Mouse (Mus musculus): ENCODE results near the gene Wdr70.
A peak's percentile ranks its signal among the peaks of the same experiment; 100 is the strongest.

Gene Wdr70

GRCm38 (mm10) chr15:7934105-7934504 lies 164.9 kb downstream of the Wdr70 start:
- no peak for DNase-seq (ENCODE audit: low read depth)

- DNase-seq (ENCODE audit: low read depth): no peak
Measured at GRCm38 (mm10) chr15:7931605-7932008, 167.4 kb downstream of the Wdr70 start.

DNA sequence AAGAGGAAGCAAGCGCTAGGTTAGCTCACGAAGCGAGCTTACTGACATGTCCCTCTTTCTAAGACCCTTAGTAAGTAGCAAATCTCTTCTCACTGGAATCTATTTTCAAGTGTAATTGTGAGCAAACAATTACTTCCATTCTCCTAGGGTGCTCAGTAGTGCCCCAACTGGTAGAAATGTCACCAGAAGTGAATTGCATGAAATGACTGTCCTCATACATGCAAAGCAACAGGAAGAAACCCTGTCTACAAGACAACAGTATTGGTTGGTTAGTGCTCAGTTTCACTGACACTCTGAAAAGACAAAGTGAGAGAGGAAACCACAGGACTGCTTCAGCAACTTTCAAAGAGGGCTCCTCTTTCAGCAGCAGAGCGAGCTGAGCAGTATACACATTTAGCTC lies 173.6 kb downstream of the Wdr70 start:
- DNase-seq (ENCODE audit: low read depth): peak; percentile 76

- DNase-seq (ENCODE audit: low read depth): no peak
Measured at GRCm38 (mm10) chr15:7923281-7923680, 175.7 kb downstream of the Wdr70 start.

DNA sequence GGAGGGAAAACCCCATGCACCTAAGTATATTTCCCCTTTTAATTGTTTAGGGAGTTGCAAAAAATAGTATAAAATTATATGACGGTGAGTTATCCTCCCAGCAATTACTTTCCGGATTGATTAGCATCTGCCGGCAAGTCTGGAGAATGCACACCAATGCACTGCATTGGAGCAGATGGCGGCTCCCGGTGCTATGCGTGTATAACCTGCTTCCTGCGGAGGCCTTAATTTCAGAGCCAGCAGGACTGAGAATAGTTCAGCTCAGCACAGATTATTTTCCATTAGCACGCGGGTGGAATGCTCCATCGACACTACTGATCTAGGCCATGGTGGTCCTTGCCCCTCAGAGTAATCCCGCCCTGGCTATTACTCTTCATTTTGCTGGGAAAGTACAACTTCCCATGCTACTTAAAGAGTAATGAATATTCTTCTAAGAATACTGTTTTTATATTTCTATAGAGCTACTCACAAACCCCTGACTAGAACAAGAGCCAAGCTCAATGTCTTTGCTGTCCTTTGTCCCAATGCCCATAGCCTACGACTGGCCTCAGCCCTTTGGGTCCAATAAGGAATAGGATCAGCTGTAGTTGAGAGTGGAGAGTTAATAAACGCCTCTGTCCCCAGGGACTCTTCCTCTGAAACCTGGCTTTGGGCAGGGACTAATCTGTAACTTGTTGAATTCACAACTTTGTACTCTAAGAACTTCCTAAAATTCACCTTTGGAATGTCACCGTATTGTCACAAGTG lies 176.5 kb downstream of the Wdr70 start:
- no peak for DNase-seq (ENCODE audit: low read depth)

GRCm38 (mm10) chr15:7921124-7921523 lies 177.9 kb downstream of the Wdr70 start:
- no peak for DNase-seq (ENCODE audit: low read depth)

GRCm38 (mm10) chr15:7906491-7907035 lies 192.4 kb downstream of the Wdr70 start:
- DNase-seq (ENCODE audit: low read depth): no peak

DNA sequence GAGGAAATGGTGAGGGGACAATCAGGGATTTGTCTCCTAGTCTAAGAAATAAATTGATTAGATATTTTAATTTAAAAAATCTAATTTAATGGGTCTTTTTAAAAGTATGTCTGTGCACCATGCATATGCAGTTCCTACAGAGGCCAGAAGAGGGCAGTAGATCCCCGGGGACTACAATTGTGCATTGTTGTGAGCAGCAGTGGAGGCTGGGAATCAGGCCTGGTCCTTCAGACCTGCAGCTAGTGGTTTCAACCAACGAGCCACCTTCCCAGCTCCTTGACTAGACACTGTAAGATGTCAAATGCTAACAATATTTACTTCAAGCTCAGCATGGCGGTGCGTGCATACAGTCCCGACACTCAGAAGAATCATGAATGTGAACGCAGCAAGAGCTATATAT lies 199.7 kb downstream of the Wdr70 start:
- DNase-seq (ENCODE audit: low read depth): peak; percentile 12

- no peak for DNase-seq (ENCODE audit: low read depth)
Measured at GRCm38 (mm10) chr15:7891547-7892282, 207.3 kb downstream of the Wdr70 start.

GRCm38 (mm10) chr15:7890286-7890685 lies 208.7 kb downstream of the Wdr70 start:
- DNase-seq (ENCODE audit: low read depth): no peak

GRCm38 (mm10) chr15:7889362-7889674 lies 209.7 kb downstream of the Wdr70 start:
- no peak for DNase-seq (ENCODE audit: low read depth)

DNA sequence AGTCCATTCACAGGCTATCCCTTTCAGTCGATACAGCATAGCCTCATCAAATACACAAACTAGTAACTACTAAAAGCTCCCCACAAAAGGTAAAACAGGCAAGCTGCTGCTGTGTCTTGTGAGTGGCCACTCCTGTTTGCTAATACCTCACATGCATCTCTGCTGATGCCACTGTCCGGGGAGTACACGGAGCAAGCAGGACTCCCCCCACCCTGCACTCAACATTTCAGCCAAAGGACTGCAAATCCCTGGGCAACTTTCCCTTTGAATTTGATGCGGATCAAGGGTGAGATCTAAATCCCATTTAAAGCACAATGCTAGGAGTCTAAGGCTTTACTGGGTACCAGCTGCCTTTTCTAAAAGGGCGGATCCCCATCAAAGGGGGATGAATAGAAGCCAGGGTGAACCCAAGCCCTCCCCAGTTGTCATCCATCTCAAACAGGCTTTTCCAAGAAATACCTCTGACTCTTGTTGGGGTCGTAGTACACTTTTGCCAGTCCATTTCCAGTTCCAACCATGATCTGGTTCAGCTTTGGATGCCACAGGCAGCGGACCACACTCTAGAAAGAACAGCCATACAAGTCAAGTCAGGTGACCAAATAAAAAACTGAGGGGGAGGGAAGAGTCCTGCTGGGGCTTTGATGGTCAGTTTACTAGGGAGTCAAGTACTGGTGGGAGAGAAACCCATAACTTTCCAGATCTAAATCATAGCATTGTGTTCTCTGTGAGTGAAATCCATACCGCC lies 210.2 kb downstream of the Wdr70 start:
- DNase-seq (ENCODE audit: low read depth): no peak

DNA sequence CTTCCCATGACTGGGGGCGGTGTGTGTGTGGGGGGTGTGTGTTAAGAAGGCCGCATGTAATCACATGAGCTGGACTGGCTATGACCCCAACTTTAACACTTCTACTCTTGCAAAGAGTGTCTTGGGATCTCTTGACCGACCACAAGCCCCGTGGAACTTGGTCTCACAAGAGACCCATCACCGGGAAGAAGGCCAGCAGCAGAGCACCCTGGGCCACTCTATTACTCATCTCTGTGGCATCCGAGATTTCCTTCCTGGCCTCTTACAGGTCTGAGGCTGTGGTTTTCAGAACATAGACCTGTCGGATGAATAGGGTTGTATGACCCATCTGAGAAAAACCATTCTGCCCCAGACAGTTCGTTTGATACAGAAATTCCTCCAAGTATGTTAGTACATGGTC lies 212.4 kb downstream of the Wdr70 start:
- no peak for DNase-seq (ENCODE audit: low read depth)

DNA sequence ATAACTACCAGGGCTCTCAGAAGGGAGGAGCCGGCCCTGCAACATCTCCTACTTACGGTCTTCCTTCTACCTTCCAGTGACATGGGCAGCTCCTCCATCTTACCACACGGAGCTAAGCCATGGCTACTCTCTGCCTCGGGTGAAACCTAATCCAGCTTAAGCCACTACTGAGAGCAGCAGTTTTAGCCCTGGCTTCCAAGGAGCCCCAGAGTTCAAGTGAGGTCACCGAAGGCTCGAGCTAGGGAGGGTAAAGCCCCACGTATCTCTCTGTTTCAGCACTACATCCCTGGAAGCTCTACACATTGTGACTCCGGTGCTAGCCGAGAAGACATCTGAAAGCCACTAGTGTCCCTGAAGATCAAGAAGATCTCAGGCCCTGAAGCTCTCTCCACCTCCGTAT lies 213.9 kb downstream of the Wdr70 start:
- DNase-seq (ENCODE audit: low read depth): no peak

GRCm38 (mm10) chr15:7884181-7884580 lies 214.8 kb downstream of the Wdr70 start:
- DNase-seq (ENCODE audit: low read depth): no peak

- DNase-seq (ENCODE audit: low read depth): no peak
Measured at GRCm38 (mm10) chr15:7879956-7880355, 219.1 kb downstream of the Wdr70 start.

DNA sequence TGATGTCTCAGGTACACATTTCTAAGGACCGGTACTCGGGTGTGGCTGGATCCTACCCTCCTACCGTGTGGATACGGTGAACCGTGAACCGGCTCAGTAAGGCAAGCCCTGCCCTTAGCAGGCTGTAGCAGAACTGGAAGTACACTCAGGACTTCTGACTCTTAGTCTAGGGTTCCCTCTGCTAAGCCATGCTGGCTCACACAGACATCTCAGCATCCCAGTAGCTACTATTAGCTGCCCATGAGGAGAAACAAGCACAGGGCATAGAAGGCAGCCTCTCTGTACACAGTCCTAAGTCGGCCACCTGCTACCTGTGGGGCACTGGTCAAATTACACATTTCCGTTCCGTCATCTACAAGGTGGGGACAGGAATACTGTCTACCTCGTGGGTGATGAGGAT lies 220.1 kb downstream of the Wdr70 start:
- no peak for DNase-seq (ENCODE audit: low read depth)

DNA sequence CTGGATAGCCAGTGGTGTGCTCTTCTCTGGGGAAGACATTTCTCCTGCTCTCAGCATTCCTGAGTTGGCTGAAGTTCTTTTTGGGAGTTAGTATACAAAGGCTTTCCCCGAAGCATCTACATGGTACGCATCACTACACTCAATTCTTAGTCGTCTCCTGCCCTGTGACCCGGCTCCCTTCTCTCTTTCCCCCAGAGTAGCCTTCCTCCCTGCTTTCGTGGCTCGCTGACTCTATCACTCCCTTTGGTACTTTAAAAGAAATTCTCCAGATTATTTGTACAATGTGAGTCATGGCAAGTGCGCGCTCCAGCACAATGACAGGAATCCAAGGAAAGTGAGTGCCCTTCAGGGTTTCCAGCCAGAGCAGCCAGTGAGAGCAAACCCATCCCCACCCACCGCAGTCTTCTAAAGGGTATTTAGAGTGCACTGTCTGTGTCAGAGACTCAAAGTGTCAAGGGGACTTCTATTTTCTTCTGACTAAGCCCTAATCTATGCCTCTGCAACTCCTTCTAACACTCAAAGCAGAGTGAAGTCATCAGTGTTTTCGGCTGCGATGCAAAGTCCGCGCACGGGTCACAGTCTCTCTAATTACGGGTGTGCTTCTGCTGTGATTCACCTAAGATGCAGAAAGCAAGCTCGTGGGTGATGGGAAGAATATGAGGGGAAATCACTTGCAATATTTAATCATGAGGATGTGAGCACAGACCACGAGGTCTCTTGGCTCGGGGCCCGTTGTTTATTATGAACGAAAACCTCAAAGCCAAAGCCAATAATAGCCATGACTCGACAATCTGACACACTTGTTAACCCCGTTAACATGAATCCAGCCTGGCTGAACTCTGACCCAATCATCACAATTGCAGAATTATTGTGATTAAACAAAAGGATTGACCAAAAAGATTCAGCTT lies 221.2 kb downstream of the Wdr70 start:
- no peak for DNase-seq (ENCODE audit: low read depth)

GRCm38 (mm10) chr15:7875879-7876278 lies 223.1 kb downstream of the Wdr70 start:
- DNase-seq (ENCODE audit: low read depth): no peak

DNA sequence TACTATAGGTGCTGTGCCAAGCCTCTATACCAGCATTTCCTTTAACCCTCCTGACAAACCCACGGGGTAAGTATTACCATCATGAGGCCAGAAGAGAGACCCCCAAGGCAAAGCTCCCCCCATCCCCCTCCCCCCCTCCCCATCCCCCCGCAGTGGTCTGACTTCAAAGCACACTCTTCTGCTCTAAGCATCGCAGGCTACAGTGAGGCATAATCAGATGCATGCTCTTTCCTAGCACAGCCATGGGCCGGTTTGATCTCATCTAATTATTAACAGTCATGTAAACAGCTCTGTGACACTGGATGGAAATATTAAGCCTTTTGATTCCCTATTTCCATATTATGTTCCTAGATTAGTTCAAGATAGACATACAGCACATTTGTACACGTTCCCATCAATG lies 226.5 kb downstream of the Wdr70 start:
- DNase-seq (ENCODE audit: low read depth): no peak

GRCm38 (mm10) chr15:7865305-7865704 lies 233.7 kb downstream of the Wdr70 start:
- DNase-seq (ENCODE audit: low read depth): no peak

GRCm38 (mm10) chr15:7863328-7863727 lies 235.7 kb downstream of the Wdr70 start:
- DNase-seq (ENCODE audit: low read depth): no peak
